Comparison of ENCODE assay signal across 18 mouse cellular contexts in genomic region chr10:43488258-43488657, GRCm38 (mm10).
"Had no signal": no experiment of that assay in that cellular context is flagged by ENCODE, and none has a peak within 500 bp of the region (broad histone marks: within the 10 kb centered on the region; RNA-seq: fewer than 3 reads in every experiment).

No protein-coding gene starts in this region.

- H3K4me3 ChIP-seq: layer of hippocampus, adult 2 months; left cerebral cortex, adult 2 months; liver, embryonic 12.5 days; liver, embryonic 15.5 days; midbrain, embryonic 12.5 days; midbrain, embryonic 15.5 days; neural tube, embryonic 12.5 days; neural tube, embryonic 15.5 days; stomach, embryonic 15.5 days had no signal

- ATAC-seq: liver, embryonic 12.5 days; lung, postnatal 0 days; midbrain, embryonic 15.5 days had no signal

- H3K27me3 ChIP-seq: liver, embryonic 12.5 days; liver, embryonic 15.5 days; midbrain, embryonic 12.5 days; midbrain, embryonic 15.5 days; neural tube, embryonic 12.5 days; neural tube, embryonic 15.5 days; stomach, embryonic 15.5 days had no signal

- H3K36me3 ChIP-seq: liver, embryonic 12.5 days; liver, embryonic 15.5 days; midbrain, embryonic 12.5 days; midbrain, embryonic 15.5 days; neural tube, embryonic 12.5 days; neural tube, embryonic 15.5 days; stomach, embryonic 15.5 days had no signal

- H3K9me3 ChIP-seq: liver, embryonic 12.5 days; liver, embryonic 15.5 days; midbrain, embryonic 12.5 days; midbrain, embryonic 15.5 days; neural tube, embryonic 12.5 days; neural tube, embryonic 15.5 days; stomach, embryonic 15.5 days had no signal

- H3K9ac ChIP-seq: liver, embryonic 12.5 days; liver, embryonic 15.5 days; lung, embryonic 14.5 days; midbrain, embryonic 12.5 days; midbrain, embryonic 15.5 days; neural tube, embryonic 12.5 days; neural tube, embryonic 15.5 days; stomach, embryonic 15.5 days had no signal

- H3K27ac ChIP-seq: kidney, postnatal 0 days; layer of hippocampus, adult 2 months; left cerebral cortex, adult 2 months; liver, embryonic 12.5 days; macrophage; midbrain, embryonic 12.5 days; midbrain, embryonic 15.5 days; neural tube, embryonic 12.5 days; neural tube, embryonic 15.5 days; stomach, embryonic 15.5 days had no signal

- H3K4me2 ChIP-seq: liver, embryonic 12.5 days; liver, embryonic 15.5 days; lung, embryonic 14.5 days; midbrain, embryonic 12.5 days; midbrain, embryonic 15.5 days; neural tube, embryonic 12.5 days; neural tube, embryonic 15.5 days; stomach, embryonic 15.5 days had no signal

- DNase-seq: kidney, postnatal 25 days; layer of hippocampus, adult 9-11 months; lung, embryonic 14.5 days; right cerebral cortex, postnatal 25 days; spleen, adult 18-20 months; thymus, postnatal 25 days had no signal
